Mouse (Mus musculus) spleen, adult 2 months (tissue): ENCODE measurements at regions not wholly inside any gene's neighbourhood (a gene's known extent, or its start where the extent isn't known, plus 50 kb on each side); places are given as distances from the start of the nearest gene placed in this dataset.

ENCODE experiments used
- DNase-seq, 2 experiments: peaks; one replicate each; pipeline versions ENCODE4 v3.0.0 to v3.0.0-alpha.2; 2012 to 2021; ENCODE audit warnings: low spot score in 2 of 2, low read depth in 1 of 2
- H3K27ac ChIP-seq: fragments of 200-500 bp; 2 replicates; pipeline ENCODE4 v1.5.1; 2012; ENCODE audit warnings: low read length, inconsistent platforms; ENCODE audit not compliant: insufficient read depth
- H3K27me3 ChIP-seq: fragments of 200-500 bp; 2 replicates; pipeline ENCODE4 v1.6.1; 2012; ENCODE audit warnings: mild to moderate bottlenecking, moderate library complexity, low read length, inconsistent platforms; ENCODE audit not compliant: control insufficient read depth, insufficient read depth
- H3K36me3 ChIP-seq: fragments of 200-500 bp; 2 replicates; pipeline ENCODE4 v1.6.1; 2012; ENCODE audit warnings: mild to moderate bottlenecking, low read length, inconsistent platforms; ENCODE audit not compliant: control insufficient read depth, insufficient read depth
- H3K4me1 ChIP-seq: fragments of 200-500 bp; 2 replicates; pipeline ENCODE4 v1.6.1; 2011; ENCODE audit warnings: inconsistent platforms; ENCODE audit not compliant: control insufficient read depth, insufficient read depth, insufficient read length
- H3K4me3 ChIP-seq: fragments of 200-500 bp; 2 replicates; pipeline ENCODE4 v1.5.1; 2011; ENCODE audit warnings: mild to moderate bottlenecking, inconsistent platforms; ENCODE audit not compliant: insufficient read depth, insufficient read length; ENCODE audit errors: extremely low read depth
- CTCF ChIP-seq: fragments of 200-500 bp; IDR thresholded peaks from 2 replicates; pipeline ENCODE4 v1.5.1; 2011; ENCODE audit warnings: mild to moderate bottlenecking, inconsistent platforms; ENCODE audit not compliant: insufficient read depth, insufficient read length, insufficient replicate concordance; ENCODE audit errors: extremely low read depth
- POLR2A ChIP-seq: fragments of 200-500 bp; IDR thresholded peaks from 2 replicates; pipeline ENCODE4 v1.6.1; 2011; ENCODE audit warnings: low read depth, low read length, inconsistent platforms
- WGBS: fragments of 180-500 bp; shearing (Covaris S2); methylation state at CpG from one replicate; pipeline ENCODE4 v1.1.7; 2018; 5-methylcytosine and 5-hydroxymethylcytosine counted together

- no peaks in the 10 kb centered on the region for H3K27me3 ChIP-seq
- H3K36me3 ChIP-seq, result no peaks in the 10 kb centered on the region
- TF ChIP-seq CTCF (no peak), POLR2A (no peak)
- 81% methylated on average over 5 of the region's 5 CpGs for WGBS
- no peak overlapping the region for H3K4me3 ChIP-seq
- H3K4me1 ChIP-seq, result peaks cover 4% of the 10 kb centered on the region; the same call in 1 of the 2 replicates
- H3K27ac ChIP-seq, result no peak overlapping the region
- DNase-seq, result no peak
These were observed 189.5 kb upstream of the Afdn start for GRCm38 (mm10) chr17:13570796-13571195.

GRCm38 (mm10) chr17:13572204-13572833 lies 188.0 kb upstream of the Afdn start:
- no peak for DNase-seq
- no peak overlapping the region for H3K4me3 ChIP-seq
- H3K4me1 ChIP-seq, result peaks cover 4% of the 10 kb centered on the region; the same call in 1 of the 2 replicates
- no peak for TF ChIP-seq POLR2A
- TF ChIP-seq CTCF, result no peak
- WGBS, result 62% methylated on average over 8 of the region's 8 CpGs
- no peaks in the 10 kb centered on the region for H3K36me3 ChIP-seq
- no peak overlapping the region for H3K27ac ChIP-seq
- H3K27me3 ChIP-seq, result no peaks in the 10 kb centered on the region

- WGBS, result 21% methylated on average over 9 of the region's 9 CpGs
- Histone ChIP-seq H3K36me3 (no peaks in the 10 kb centered on the region), H3K27me3 (no peaks in the 10 kb centered on the region), H3K4me1 (peaks cover 4% of the 10 kb centered on the region; the same call in 1 of the 2 replicates), H3K4me3 (no peak overlapping the region), H3K27ac (no peak overlapping the region)
- TF ChIP-seq POLR2A (no peak), CTCF (no peak)
- no peak for DNase-seq
These were observed 187.3 kb upstream of the Afdn start for GRCm38 (mm10) chr17:13573036-13573435.

- Histone ChIP-seq H3K27me3 (no peaks in the 10 kb centered on the region), H3K36me3 (no peaks in the 10 kb centered on the region), H3K27ac (no peak overlapping the region), H3K4me1 (peaks cover 4% of the 10 kb centered on the region; the same call in 1 of the 2 replicates), H3K4me3 (no peak overlapping the region)
- TF ChIP-seq CTCF, result no peak
- no peak for TF ChIP-seq POLR2A
- DNase-seq, result no peak
- 94% methylated on average over 1 of the region's 1 CpGs for WGBS
These were observed 186.2 kb upstream of the Afdn start for GRCm38 (mm10) chr17:13574122-13574521.

- H3K4me3 ChIP-seq, result no peak overlapping the region
- 88% methylated on average over 13 of the region's 13 CpGs for WGBS
These were observed 185.5 kb upstream of the Afdn start for GRCm38 (mm10) chr17:13574682-13575444.

GRCm38 (mm10) chr17:13577798-13578197 lies 182.5 kb upstream of the Afdn start:
- TF ChIP-seq CTCF (no peak), POLR2A (no peak)

More at GRCm38 (mm10) chr17:13574682-13575444, 185.5 kb upstream of the Afdn start:
- H3K27ac ChIP-seq, result no peak overlapping the region
- H3K4me1 ChIP-seq, result peaks cover 4% of the 10 kb centered on the region; the same call in 1 of the 2 replicates
- TF ChIP-seq POLR2A, result no peak
- no peak for TF ChIP-seq CTCF
- no peaks in the 10 kb centered on the region for H3K36me3 ChIP-seq
- no peaks in the 10 kb centered on the region for H3K27me3 ChIP-seq
- no peak for DNase-seq

GRCm38 (mm10) chr17:13581214-13581920 lies 179.0 kb upstream of the Afdn start:
- H3K4me3 ChIP-seq, result no peak overlapping the region
- H3K36me3 ChIP-seq, result no peaks in the 10 kb centered on the region
- 85% methylated on average over 5 of the region's 5 CpGs for WGBS
- H3K27ac ChIP-seq, result no peak overlapping the region
- H3K4me1 ChIP-seq, result no peaks in the 10 kb centered on the region
- TF ChIP-seq CTCF (no peak), POLR2A (no peak)
- H3K27me3 ChIP-seq, result no peaks in the 10 kb centered on the region
- no peak for DNase-seq

More at GRCm38 (mm10) chr17:13577798-13578197, 182.5 kb upstream of the Afdn start:
- H3K4me3 ChIP-seq, result no peak overlapping the region
- H3K27me3 ChIP-seq, result no peaks in the 10 kb centered on the region
- DNase-seq, result no peak
- H3K36me3 ChIP-seq, result no peaks in the 10 kb centered on the region
- 81% methylated on average over 3 of the region's 3 CpGs for WGBS
- H3K4me1 ChIP-seq, result no peaks in the 10 kb centered on the region
- H3K27ac ChIP-seq, result no peak overlapping the region
